Mouse (Mus musculus) embryonic fibroblast, embryonic 13.5 days (primary cell): ENCODE results near the gene Lemd2. TPM values are rescaled to one million over a fixed set of nuclear protein-coding genes. Genes with fewer than 3 reads are reported as not detected.
A peak's percentile ranks its signal among the peaks of the same experiment; 100 is the strongest.

Experiments
- H3K27ac ChIP-seq: 2 replicates; pipeline ENCODE4 v1.5.1; 2012; ENCODE audit warnings: low read length, control low read depth, inconsistent platforms; ENCODE audit not compliant: insufficient read depth
- H3K4me1 ChIP-seq: 2 replicates; pipeline ENCODE4 v1.6.1; 2011; ENCODE audit warnings: low read length; ENCODE audit not compliant: control insufficient read depth, insufficient read depth
- H3K4me3 ChIP-seq: 2 replicates; pipeline ENCODE4 v1.5.1; 2011; ENCODE audit warnings: mild to moderate bottlenecking, control low read depth, low read length; ENCODE audit not compliant: insufficient read depth
- CTCF ChIP-seq: IDR thresholded peaks from 2 replicates; pipeline ENCODE4 v1.5.1; 2011; ENCODE audit warnings: mild to moderate bottlenecking, control low read depth, low read length, moderate library complexity, borderline replicate concordance; ENCODE audit not compliant: insufficient read depth
- POLR2A ChIP-seq: IDR thresholded peaks from 2 replicates; pipeline ENCODE4 v1.6.1; 2011; ENCODE audit warnings: low read depth, mild to moderate bottlenecking, control low read depth, low read length, moderate library complexity
- polyA plus RNA-seq: library from polyadenylated mRNA; stranded (reverse); fragments of >200 nt; gene quantifications from 2 replicates; pipeline ENCODE4 v1.2.4, GENCODE M21; 2011; ENCODE audit warnings: low read depth; ENCODE audit not compliant: missing spikeins, insufficient read length

Gene Lemd2
- polyA plus RNA-seq, 1 experiment, result 48.7 TPM

DNA sequence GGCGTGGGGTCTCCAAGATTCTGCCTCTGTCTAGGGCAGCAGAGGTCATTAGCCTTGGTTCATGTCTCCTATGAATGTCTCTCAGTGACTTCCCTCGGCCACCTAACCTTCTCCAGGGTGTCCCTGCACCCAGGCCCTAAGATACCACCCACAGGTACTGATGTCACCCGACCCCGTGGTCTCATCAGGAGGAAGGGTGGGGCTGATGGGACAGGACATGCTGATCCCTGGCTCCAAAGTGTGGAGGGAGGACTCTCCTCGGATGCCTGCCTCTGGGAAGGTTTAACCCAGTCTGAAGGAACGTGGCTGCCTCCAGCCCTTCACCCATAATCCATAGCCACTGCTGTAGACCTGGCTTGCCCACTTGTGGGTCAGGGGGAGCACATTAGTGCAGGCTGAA is 37.4 kb downstream of the Lemd2 start:
- no peak overlapping the region for H3K27ac ChIP-seq
- H3K4me3 ChIP-seq, result no peak overlapping the region
- no peak for TF ChIP-seq POLR2A
- no peaks in the 10 kb centered on the region for H3K4me1 ChIP-seq

DNA sequence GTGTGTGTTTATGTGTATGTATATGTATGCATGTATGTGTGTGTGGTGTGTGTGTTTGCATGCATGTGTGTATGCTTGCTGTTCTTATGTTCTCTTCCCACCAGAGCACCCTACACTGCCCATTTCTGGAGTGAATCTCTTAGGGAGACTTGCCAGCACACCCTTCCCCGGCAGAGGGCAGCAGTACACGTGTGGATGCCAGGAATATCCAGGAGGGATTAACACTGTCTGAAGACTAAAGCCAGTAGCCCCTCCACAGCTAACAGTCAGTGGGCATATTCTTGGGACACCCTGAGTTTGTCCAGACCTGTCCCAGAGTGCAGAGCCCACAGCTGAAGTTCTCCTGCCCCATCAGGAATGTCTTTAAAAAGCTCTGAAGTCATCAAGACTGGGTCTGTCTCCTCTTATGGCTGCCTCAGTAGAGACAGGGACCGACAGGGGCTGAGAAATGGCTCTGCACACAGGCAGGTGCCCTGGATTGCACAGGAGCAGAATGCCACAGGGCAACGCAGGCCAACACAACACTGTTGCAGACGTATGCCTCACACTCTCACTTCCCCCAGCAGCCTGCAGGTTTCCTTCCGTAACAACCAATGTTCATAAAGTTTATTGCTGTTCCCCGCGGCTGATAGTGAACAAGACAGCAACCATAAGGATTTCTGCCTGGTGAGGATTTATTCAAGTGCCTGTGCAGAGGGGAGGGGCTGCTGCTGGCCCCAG is 39.1 kb downstream of the Lemd2 start:
- Histone ChIP-seq H3K27ac (no peak overlapping the region), H3K4me3 (no peak overlapping the region), H3K4me1 (no peaks in the 10 kb centered on the region)
- TF ChIP-seq CTCF, result peak; percentile 59; the same call in 1 of the 2 replicates
- no peak for TF ChIP-seq POLR2A

DNA sequence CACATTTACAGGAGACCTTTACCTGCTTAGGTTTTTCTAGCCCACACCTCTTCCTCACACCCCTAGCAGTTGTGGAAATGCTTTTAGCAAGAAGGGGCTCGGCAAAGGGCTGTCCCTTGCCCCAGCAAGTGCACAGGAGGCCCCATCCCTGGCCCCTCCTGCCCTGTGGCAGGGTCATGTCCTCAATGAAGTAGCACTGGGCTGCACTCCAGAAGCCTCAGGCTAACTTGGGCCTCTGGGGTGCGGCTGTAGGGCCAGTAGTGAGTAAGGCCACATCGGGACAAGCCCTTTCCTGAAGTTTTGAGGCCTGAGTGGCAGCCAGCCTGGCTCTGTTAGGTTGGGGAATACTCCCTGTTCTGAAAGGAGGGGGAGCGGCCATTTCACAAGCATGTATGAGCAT is 43.4 kb downstream of the Lemd2 start:
- Histone ChIP-seq H3K4me3 (no peak overlapping the region), H3K27ac (no peak overlapping the region), H3K4me1 (no peaks in the 10 kb centered on the region)
- TF ChIP-seq POLR2A, result no peak
- TF ChIP-seq CTCF, result no peak

DNA sequence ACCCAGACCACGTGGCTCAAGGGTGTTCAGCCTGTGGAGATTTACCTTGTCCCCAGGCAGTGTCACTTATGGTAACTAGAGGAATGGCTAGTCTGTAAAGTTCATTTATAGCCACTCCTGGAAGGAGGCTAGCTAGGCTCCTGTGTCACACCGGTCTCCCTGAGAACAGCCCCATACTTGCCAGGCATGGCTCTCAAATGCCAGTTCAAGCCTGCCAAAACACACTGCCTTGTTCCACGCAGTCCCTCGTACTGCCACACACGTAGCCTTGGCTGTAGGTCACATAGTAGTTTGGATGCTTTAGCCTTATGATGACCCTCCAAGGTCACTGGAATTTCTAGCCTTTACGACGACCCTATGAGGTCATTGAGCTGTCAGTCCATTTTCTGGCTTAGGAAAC is 45.1 kb downstream of the Lemd2 start:
- Histone ChIP-seq H3K4me1 (no peaks in the 10 kb centered on the region), H3K27ac (no peak overlapping the region), H3K4me3 (no peak overlapping the region)
- TF ChIP-seq CTCF (no peak), POLR2A (no peak)

DNA sequence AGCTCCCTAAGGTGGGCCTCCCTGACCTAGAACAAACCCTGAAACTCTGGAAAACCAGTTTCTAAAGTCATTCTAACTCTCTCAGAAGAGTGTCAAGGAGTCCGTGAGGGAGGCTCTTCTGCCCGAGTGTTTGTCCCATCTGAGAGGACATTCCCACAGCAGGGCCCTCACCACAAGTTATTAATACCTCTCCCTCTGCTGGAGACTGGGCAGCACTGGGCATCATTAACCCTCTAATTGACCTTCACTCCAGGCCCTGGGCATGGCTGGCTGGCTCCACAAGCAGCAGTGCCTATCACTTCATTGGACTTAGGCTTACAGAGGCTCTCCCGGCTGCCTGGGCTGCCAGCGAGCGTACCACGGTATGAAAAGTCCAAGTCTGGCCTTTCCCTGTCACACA is 45.8 kb downstream of the Lemd2 start:
- Histone ChIP-seq H3K27ac (no peak overlapping the region), H3K4me3 (no peak overlapping the region), H3K4me1 (peaks cover 6% of the 10 kb centered on the region)
- TF ChIP-seq POLR2A, result no peak

DNA sequence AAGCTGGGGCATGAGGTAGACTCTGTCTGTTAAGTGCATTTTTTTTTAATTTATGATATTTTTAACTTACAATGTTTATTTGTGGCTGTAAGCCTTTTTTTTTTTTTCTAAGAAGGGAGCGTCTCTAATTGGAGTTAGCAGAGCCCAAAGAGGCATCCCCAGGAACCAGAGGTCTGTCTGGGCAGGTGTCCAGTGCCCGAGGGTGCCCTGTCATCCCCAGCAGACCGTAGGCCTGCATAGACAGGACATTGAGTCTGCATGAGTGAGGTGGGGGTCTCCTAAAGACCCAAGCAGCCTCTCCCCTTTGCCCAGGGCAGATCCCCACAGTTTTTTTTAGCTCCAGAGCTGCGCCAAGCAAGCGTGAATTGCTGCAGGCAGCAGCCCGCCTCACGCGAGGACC is 48.5 kb downstream of the Lemd2 start:
- peaks cover 8% of the 10 kb centered on the region for H3K4me1 ChIP-seq
- no peak for TF ChIP-seq CTCF
- no peak for TF ChIP-seq POLR2A
- no peak overlapping the region for H3K4me3 ChIP-seq
- no peak overlapping the region for H3K27ac ChIP-seq

DNA sequence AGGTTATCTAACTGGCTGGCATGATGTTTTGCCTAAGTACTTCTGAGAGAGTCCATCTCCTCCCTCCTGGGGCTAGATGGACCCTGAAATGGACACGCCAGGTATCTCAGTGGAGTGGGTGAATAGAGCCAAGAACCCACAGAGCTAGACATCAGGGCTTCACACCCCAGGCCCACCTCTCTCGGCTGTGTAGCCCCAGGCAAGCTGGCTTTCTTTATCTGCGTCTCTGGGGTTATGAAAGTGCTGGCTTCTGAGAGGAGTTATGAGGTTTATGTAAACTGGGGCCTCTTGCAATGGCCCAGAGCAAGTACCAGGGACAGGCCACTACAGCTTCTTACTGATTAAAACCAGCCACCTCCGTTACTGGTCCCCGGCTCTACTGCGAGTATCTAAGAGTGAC is 49.4 kb downstream of the Lemd2 start:
- Histone ChIP-seq H3K27ac (peak overlapping the region; percentile 5; the same call in 1 of the 2 replicates), H3K4me3 (no peak overlapping the region), H3K4me1 (peaks cover 8% of the 10 kb centered on the region)
- TF ChIP-seq CTCF (no peak), POLR2A (no peak)

DNA sequence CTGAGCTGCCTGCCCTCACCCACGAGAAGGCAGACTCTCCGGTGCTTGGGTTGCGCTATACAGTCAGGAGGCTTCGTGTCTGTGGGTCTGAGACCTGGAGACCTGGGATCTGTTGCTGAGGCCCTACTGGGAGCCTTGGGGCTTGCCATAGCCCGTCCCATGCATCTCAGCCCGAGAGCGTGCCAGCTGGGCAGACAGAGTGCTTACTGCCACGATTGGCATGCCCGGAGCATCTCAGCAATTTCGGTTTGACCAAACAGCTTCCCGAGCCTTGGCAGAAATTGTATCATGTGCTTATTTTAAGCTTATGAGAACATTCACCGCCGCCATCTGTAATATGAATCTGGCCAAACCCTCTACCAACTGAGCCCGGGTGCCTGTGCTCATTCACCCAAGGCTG is 50.0 kb downstream of the Lemd2 start:
- H3K4me1 ChIP-seq, result peaks cover 8% of the 10 kb centered on the region
- peak overlapping the region; percentile 65 for H3K27ac ChIP-seq
- no peak for TF ChIP-seq POLR2A
- TF ChIP-seq CTCF, result no peak
- no peak overlapping the region for H3K4me3 ChIP-seq

DNA sequence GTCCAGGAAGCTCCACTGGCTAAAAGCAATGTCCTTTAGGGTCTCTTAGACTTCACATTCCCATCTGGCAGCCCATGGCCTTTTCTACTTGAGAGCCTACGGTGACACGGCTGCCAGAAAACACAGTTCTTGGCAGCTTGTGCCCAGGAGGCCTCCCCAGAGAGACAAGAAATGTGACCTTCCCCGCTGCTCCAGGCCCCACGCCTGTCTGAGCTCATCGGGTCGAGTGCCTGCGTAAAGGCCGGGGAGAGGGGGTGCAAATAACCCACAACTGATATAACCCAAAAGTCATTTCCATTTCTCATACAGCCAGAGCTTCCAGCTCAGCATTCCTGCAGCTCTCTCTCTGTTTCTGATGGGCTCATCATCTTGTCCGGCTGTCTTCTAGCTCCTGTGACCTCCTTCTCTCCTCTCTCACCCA is 50.5 kb downstream of the Lemd2 start:
- Histone ChIP-seq H3K27ac (peak overlapping the region; percentile 65), H3K4me1 (peaks cover 8% of the 10 kb centered on the region), H3K4me3 (no peak overlapping the region)
- TF ChIP-seq CTCF (no peak), POLR2A (no peak)

DNA sequence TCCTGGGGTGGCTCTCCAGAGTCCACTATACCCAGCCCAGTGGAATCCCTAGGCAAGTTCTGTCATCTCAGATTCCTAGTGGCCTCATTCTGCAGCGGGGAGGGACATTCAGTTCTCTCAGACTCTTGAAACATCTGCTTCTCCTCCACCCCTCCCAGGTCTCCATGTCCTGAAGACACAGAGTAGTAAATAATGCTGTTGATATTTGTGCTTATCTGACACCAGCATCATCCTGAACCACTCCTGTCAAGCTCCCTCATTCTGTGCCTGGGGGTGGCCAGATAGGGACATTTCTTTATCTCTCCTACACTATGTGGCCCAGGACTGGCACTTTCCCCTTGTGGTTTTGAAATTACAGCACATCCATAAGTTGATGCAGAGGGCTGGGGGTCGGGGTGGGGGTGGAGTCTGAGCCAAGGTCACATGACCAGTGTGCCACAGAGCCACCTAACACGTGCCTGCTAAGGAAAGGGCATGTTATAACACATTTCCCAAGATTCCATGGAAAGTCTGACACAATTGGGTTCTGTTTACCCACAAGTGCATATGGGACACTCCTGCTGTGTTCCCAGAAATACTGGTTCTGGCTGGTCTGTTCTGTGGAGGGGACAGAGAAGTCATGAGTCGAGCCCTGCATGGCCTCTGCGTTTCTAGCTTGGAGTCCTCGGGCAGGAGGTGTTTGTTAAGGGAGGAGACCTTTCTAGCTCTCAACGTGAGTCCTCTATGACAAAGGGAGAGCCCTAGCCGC is 51.1 kb downstream of the Lemd2 start:
- peak overlapping the region; percentile 65 for H3K27ac ChIP-seq
- H3K4me1 ChIP-seq, result peaks cover 8% of the 10 kb centered on the region
- TF ChIP-seq POLR2A (no peak), CTCF (no peak)
- H3K4me3 ChIP-seq, result no peak overlapping the region
